Mouse (Mus musculus) activated CD4-positive, CD25-positive, alpha-beta regulatory T cell, adult 4 months (primary cell): ENCODE data around the gene Dgkq. TPM values are rescaled to one million over a fixed set of nuclear protein-coding genes. Genes with fewer than 3 reads are reported as not detected.

ENCODE experiments used
- ATAC-seq: one replicate; pipeline ENCODE4 v1.8.0; 2017
- polyA plus RNA-seq, 2 experiments: library from polyadenylated mRNA; unstranded; fragments of 100-300 nt; shearing (Covaris generic); gene quantifications; one replicate each; pipeline ENCODE4 v1.2.1; 2017

Dgkq gene
- polyA plus RNA-seq: 1 to 10 TPM; 4.4 to 4.5 TPM

DNA sequence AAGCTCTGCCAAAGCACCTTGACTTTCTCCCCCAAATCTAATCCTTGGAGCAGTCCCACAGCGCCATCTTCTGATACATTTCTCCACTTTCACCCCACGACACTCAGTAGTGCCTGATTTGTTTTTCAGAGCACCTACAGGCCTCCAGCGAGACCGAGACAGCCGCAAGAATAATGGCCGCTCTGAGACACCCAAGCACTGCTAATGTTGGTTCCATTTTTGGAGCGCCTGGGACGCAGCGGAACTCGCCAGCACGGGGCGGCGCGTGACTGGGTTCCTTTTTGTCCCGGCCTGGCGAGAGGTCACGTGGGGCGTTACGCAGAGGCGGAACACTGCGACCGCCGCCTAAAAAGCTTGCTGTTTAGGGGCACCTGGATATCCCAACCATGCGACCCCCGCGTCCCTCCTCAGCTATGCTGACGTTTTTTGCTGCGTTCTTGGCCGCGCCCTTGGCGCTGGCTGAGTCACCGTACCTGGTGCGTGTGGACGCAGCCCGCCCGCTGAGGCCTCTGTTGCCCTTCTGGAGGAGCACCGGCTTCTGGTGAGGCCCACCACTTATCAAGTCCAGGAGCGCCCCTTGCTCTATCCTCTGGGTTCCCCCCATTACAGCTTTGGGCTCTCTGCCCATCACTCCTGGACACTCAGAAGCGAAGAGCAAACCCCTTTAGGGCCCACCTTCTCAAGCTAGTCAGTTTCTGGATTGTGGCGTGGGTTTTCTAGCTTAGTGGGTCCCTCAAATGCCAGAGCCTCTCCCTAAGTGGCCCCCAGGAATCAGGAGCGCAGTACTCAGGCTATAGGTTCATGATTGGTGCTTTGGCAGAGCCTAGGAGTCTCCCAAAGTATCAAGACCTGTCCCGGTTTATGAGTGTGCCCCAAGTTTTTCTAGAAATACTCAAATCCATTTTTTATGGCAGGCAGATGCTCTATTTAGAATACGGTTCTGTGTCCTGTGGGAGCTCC is at the start of gene Dgkq:
Gene Dgkq (minus strand): TSS at position 696 of the 960 bp plus-strand sequence.
- ATAC-seq: peak; percentile 87

DNA sequence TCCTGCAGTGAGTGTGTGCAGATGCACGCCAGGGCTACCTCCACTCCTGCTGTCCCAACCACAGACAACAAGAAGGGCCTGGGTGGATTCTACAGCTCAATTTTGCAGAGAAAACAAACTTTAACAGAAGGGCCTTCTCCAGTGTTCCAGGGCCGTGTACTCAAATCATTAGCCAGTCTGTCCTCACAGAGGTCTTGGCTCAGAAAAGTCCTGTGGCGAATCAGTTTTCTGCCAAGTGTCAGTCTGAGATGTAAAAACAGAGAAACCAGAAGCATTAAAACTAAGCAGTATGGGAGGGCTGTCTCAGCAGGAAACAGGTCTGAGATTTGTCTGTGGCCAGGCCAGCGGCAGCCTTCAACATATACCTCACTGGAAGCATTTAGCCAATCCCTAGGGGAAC is 48.6 kb upstream of the Dgkq start:
- no peak for ATAC-seq

DNA sequence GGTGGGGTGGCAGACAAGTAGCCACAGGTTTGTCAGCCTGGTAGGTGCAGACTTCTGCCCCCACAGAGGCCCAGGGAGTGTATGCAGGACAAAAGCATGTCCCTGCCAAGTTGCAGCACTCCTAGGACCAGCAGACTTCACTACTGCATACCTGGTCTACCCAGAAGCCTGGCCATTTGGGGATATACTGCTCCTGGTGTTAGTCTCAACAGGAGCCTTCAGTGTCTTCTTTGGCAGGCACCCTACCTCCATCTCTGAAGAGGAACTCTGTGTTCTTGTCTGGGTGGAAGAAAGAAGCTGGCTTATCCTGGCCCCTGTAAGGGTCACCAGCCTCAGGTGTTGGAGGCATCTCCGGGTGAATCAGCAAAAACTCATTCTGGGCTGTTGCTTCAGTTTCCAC is 46.5 kb upstream of the Dgkq start:
- no peak for ATAC-seq

DNA sequence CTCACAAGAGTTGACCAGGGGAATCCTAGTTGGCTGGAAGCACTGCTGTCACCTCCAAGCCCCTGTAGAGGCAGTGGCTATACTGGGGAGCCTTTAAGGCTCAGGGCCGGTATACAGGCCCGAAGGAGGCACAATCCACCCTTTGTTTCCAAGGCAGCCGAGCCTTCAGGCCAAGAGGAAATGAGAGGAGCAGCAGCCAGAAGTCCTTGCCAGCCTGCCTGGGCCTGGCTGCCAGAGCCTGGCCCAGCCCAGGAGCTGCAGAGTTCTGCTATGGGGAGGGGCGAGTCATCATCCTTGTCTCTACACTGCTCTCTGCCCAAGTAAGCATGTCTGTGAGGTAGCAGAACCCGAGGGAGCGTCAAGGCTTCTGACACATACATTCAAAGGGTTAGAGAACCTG is 44.7 kb upstream of the Dgkq start:
- ATAC-seq: no peak

DNA sequence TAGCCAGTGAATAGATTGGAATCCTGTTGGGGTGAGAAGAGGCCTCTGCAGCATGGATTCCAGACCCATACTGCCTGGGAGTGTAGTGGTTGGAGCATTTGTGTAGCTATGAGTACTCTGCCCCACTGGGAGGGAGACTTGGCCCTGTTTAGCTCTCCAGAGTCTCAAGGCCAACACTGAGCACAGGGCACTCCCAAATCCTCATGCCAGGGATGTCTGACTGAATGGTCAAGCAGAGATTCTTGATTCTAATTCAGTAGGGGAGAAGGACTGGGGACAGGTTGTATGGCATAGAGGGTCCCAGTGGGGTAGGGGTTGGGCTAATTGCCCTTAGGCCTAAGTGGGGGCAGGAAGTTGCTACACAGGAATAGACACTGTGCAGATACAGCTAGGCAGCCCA is 44.2 kb upstream of the Dgkq start:
- no peak for ATAC-seq

DNA sequence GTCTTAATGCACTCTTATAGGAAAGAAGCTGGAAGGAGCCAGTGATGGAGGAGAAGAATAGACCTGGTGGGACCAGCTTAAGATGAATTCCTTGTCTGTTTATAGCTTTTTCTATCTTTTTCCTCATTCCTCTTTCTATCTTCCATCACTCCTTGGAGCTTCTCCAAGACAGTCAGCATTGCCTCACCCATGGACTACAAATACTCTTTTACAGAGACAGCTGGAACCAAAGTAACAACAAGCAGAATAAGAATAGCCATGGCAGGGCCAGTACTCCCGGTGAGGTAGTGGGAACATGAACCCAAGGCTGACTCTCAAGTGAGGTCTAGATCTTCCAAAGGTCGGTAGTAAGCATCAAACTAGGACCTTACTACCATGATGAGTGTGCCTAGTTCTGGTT is 43.6 kb upstream of the Dgkq start:
- no peak for ATAC-seq

DNA sequence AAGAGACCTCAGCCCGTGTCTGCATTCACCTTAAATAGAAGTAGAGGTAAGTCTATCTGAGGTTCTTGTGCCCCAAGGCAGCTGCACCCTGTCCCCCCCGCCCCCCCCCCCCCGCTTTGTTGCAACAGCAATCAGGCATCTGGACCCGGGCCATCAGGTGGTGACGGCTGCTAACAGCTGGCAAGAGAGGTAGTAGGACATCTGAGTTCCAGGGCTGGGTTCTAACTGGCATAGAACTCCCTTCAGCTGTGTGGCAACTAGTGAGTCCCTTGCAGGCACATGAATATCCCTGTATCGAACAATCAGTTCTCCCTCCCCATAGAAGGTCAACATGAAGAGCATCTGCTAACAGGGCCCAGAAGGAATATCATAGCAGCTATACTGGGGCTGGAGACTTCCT is 42.5 kb upstream of the Dgkq start:
- no peak for ATAC-seq

DNA sequence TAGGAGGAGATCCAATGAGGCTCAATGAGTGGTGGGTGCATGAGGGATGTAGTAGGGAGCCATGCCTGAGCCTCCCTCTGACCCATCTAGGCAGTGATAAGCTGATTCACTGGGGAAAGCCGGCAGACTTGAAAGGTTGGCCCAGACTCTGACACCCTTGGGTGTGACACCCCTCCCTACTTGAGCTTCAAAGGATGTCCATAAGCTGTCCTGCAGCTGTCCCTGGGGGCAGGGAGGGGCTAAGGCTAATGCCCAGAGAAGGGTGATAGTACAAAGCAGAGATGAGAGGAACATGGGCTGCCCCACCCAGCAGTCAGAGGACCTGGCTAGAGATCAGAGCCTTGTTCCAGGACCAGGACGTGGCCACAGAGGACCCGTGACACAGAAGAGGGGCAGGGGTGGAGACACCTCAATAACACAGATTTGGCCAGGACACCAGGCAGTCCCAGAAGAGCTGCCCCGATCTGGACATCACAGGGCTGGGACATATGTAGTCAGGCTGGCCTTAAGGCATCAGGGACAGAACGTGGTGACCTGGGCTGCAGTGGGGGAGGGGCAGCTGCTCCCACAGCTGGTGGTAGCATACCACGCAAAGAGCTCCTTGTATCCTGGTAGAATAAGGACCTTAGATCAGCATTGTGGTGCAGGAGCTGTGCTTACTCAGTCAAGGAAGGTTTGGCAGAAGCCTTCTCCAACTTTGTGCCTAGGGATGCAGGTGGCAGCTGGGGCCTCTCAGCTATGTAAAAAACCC is 39.7 kb upstream of the Dgkq start:
- no peak for ATAC-seq

DNA sequence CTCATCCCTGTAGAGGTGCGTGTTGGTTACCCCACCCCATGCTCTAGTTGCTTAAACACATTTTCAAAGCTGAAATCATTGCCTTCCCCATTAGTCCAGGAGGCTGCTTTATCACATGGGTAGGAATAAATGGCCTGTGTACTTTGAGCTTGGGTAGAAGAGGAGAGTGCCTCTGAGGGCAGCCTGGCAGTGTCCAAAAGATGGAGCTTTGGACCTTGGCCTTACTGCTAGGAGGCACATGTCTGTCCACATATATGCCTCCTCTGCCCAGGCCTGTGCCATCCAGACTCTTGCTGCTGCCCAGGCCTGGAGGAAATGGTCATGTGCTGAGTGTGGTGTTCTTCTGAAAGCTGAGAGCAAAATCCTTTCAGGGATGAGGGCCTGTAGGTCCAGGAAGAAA is 38.9 kb upstream of the Dgkq start:
- ATAC-seq: no peak

DNA sequence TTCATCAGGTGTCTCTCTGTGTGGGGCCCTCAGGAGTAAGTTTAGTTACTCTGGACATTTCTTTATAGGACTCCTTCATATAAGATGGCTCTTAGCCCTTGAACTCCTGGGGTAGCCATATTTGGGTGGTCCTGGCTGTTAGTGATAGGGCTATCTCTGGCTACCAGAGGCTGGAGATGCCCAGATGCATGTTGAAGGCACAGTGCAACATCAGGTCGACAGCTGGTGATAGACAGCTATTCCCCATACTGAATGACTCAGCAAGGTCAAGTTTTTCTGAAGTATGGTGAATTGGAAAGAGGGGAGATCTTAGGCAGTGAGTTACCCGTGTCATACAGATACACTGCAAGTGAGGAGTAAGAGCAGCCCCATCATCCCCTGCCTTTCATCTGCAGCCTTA is 38.3 kb upstream of the Dgkq start:
- ATAC-seq: no peak

DNA sequence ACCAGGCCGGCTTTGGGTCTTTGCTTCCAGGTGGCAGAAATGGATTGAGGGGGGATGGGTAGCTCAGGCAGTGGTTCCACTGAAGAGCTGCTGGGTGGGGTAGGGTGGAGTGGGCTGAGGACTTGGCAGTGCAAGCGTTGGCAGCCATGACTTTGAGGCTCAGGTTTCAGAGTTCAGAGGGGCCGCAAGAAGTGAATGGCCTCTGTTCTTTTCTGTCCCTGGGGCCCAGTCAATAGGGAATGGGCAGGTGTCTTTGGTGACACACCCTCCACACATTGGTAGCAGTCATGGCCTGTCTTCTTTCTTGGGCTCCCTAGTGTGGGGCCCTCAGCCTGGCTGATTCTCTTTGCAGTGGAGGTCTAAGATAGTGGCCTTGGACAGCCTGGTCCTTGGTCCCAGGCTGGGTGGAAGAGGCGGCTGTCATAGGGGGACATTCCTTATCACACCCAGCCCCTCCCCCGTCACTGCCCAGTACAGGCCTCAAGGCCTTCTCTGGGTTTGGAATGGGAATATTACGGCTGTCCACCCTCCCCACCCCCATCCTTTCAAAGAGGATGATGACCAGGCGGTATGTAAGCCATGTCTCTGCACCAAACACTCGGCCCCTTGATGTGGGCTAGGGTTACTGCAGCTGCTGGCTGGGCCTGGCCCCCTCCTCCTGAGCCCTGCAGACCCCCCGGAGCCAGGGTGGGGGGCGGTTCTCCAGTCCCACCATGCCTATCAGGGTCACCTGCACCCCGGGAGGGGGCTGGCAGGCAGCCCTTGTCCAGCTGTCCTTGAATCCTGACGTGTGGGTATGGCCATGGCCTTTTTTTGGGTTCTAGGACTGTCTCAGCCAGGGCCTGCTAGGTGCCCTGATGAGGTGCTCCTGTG is 34.5 kb upstream of the Dgkq start:
- no peak for ATAC-seq

DNA sequence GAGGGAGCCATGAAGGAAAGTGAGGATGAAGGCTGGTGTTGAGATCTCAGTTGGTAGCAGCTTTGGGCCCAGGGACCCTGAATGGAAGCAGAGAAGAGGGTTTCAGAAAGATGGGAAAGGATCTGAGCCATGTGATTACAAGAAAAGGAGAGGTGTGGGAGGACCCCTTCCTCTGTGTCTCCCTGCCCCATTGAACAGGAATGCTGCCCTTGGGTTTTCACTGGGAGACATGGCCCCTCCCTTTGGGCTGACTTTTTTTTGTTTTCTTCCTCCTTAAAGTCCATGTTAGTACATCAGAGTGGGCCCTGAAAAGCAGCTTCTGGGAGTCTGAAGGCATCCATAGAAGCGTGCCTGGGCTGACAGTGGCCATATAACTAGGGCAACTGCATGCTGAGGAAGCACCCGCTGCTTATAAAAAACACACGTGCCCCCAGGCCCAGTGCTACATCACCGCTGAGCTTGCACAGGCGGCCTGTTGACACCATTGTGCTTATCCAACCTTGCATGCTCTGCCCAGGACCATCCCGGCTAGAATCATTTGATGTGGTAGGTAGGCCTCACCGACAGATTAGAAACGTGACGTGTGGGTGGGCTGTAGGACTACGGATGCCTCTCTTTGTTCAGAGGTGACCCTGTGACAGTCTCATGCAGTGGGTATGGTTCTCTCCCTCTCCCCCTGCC is 32.0 kb upstream of the Dgkq start:
- ATAC-seq: no peak

DNA sequence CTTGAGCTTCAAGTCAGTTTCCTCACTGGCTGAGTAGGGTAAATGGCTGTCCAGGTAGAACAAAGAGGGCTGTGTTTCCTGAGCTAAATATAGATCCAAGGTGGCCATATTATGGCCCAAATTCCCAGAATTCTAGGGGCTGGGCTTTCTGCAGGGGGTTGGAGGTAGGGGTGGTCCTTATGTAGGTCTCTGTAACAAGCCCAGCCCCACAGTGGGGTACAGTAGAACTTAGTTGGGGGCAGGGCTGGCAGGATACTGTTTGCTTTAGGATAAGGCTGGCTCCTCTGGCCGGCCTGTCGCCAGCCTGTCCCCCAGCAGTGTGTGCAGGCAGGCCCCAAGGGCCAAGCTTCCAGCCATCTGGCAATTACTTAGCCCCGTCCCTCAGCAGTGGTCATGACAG is 30.9 kb upstream of the Dgkq start:
- ATAC-seq: no peak

DNA sequence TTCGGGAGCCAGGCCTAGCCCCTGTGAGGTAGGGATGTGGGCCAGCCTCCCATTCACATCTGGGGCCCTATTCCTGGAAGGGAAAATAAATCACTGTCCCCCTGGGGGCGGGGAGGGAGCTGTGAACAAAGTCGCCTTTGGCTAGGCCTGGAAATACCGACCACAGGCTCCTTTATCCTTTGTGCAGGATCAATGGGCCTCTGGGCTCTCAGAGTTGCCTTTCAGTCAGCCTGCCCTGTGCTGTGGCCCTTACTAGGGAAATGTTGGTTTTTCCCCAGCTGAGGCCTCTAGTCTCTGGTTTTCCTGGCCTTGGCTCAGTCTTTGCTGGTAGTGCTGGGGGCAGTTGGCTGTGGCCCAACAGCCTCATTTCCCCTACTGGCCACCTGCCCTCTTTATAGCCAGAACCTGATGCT is 27.9 kb upstream of the Dgkq start:
- no peak for ATAC-seq

DNA sequence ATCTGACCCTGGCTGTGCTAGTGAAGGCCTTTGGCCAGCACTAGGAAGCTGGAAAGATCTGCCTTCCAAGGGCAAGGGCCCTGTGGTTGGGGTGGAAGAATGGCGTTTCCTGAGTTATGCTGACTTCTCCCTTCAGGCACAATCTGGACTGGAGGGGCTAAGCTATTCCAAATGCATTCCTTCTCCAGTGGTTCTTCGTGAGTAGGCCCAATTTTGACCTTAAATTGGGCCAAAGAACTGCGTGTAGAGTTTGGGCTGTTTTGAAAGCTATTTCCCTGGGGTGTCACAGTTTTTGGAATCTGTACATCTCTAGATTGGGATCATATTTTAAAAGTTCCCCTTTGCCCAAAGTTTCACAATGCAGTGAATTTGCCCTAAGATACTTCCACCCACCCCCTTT is 27.1 kb upstream of the Dgkq start:
- no peak for ATAC-seq

DNA sequence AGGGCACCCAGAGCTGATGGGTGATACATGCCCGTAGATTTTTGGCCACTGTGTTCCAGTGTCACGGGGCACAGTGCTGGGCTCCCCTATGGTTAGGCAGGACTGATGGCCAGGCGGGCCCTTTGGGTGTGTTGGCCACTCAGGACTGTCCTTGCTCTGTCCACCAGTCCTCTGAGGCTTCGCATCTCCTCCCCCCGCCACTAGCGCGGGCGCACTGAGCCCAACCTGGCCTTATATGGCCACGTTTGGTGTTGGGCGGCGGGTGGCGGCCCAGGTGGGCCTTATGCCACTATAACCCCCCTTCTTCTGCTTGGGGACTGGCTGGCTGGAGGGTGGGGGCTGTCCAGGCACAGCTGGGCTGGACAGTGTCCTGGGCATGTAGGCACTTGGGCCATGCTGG is 26.4 kb upstream of the Dgkq start:
- ATAC-seq: no peak

DNA sequence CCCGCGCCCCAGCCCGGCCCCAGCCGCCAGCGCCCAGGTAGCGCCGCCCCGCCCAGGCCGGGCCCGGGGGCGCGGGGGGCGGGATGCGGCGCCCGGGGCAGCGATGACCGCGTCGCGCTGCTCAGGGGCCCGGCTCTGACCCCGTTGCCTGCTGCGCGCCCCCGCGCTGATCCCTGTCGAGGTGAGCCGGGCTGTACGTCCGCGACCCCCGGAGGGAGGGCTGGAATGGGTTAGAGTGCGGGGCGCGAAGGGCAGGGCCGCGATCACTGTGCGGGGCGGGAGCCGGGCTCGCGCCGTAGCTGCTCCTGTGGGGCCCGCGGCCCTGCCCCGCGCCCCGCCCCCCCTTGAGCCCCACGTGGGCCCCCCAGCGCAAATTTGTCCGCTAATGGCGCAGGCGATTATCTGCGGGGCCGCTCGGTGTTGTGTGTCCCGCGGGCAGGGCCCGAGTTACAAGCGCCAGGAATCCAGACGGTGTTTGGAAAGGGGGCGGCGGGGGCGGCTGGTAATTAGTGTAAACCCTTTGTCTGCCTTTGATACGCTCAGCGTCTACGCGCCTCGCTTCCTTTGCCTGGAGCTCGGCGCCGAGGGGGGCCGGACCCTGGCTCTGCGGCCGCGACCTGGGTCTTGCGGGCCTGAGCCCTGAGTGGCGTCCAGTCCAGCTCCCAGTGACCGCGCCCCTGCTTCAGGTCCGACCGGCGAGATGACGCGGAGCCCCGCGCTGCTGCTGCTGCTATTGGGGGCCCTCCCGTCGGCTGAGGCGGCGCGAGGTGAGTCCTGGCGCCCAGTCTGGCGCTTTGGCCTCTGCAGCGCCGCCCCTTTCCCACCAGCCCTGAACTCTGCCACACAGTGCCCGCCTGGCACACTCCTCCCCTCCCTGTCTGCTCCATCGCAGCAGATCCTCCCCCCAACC is 25.1 kb upstream of the Dgkq start:
- ATAC-seq: no peak

DNA sequence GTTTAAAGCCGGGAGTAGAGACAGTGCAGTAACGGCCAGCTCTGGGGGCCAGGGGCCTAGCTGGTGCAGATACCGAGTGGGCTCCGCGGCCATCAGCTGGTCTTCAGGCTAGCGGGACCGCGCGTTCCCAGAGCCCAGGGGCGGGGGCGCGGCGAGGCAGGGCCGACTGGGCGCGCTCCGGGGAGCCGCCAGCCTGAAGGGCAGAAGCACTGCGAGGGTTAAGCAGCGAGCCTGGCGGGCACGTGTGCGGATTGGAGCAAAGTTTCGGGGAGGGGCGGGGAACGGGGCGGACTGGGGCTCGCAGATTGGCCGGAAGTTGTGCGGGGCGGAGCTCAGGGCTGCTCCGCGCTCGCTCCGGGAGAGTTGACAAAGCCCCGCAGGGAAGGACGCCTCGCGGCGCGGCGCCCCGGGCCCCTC is 24.4 kb upstream of the Dgkq start:
- ATAC-seq: peak; percentile 92

DNA sequence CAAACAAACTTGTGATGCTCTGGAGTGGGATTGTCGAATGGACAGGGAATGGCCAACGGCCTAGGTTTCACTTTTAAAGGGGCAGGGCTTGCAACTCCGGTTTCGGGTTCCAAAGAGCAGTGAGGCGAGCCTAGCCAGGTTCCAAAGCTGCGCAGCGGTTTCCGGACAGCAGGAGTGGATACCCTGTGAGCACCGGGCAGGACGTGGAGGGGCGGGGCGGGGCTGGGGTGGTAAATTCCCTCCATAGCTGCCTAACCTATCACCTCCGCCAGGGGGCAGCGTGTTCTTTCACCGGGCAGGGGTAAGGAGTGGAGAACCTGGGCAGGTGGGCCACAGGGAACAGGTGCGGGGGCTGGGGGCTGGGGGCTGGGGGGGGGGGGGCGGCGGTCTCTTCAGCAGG is 22.8 kb upstream of the Dgkq start, which contains the start of gene Fgfrl1:
Gene Fgfrl1 (plus strand): TSS at position 112 of the 400 bp plus-strand sequence.
- ATAC-seq: peak; percentile 48

DNA sequence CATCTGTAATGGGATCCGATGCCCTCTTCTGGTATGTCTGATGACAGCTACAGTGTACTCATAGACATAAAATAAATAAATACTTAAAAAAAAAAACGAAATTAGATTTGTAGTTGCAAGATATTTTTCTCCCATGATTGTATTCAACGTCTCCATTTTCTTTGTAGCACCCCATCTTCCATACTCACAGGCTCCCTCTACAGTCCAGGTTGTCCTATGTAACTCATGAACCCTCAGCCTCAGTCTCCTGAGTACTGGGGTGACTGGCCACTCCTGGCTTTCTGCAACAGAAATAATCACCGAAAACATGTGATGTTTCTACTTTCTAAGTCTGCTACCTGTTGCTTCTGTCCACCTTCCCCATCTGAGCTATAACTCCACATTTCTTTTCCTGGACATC is 21.7 kb upstream of the Dgkq start:
- no peak for ATAC-seq

DNA sequence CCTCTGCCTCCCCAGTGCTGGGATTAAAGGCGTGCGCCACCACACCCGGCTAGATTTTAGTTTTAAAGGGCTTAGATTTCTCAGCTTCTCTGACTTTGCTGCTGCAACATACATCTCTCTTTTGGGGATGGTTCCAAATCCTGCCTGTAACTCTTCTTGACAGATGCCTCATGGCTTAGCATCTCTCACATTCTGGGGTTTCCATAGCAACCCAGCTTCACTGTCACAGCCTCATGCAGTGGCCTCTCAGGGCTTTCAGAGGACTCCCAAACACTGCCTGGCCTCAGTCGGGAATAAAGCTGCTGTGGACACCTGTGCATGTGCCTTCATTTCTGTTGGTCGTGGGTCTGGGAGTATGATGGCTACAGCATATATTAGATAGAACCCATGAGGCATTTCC is 19.6 kb upstream of the Dgkq start:
- ATAC-seq: no peak
